Mouse (Mus musculus) 3T3-L1 (cell line): ENCODE data around the gene Syde1.
"Not testable (repeated sequence)": the region's sequence is repeated elsewhere in the genome, so short reads cannot be mapped to it uniquely, and the experiment has no call there.

Source experiments
- DNase-seq: peaks from one replicate; pipeline ENCODE4 v3.0.0-alpha.2; 2015; ENCODE audit warnings: low read depth, low spot score

Syde1 gene

GRCm38 (mm10) chr10:78591406-78592328 lies at the start of gene Syde1:
Syde1 (minus strand) TSS chr10:78591964.
- DNase-seq, result peak; percentile 73

DNA sequence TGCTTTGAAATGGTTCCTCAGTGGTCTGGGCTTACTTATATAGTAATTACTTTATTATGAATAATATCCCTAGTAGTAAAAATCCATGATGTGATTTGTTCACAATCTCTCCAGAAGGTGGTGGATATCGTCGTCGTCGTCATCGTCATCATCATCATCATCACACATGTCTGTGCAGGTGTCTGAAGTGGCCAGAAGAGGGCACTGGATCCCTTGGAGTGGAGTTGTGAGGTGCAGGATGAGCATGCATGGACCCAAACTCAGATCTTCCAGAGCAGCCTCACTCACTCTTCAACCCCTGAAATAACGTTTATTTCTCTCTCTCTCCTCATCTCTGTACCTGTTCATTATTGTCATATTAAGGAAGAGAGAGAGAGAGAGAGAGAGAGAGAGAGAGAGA lies 40.5 kb upstream of the Syde1 start:
- peak; percentile 47 for DNase-seq

DNA sequence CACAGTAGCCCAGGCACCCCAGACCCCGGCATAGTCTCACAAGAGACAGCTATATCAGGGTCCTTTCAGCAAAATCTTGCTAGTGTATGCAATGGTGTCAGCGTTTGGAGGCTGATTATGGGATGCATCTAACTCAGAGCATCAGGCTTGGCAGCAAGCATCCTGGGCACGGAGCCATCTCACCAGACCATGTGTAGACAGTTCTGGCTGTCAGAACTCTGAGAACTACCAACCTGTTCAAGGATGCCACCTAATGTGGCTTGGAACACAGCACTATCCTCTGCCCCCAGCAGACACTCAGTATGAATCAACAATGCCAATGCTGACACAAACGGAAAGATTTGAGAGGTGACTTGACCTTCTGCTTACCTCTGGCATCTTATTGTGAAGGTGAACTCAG lies 38.4 kb upstream of the Syde1 start:
- no peak for DNase-seq

DNA sequence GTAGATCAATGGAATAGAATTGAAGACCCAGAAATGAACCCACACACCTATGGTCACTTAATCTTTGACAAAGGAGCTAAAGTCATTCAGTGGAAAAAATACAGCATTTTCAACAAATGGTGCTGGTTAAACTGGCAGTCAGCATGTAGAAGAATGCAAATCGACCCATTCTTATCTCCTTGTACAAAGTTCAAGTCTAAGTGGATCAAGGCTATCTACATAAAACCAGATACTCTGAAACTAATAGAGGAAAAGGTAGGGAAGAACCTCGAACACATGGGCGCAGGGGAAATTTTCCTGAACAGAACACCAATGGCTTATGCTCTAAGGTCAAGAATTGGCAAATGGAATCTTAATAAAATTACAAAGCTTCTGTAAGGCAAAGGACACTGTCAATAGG lies 31.4 kb upstream of the Syde1 start:
- not testable (repeated sequence) for DNase-seq

DNA sequence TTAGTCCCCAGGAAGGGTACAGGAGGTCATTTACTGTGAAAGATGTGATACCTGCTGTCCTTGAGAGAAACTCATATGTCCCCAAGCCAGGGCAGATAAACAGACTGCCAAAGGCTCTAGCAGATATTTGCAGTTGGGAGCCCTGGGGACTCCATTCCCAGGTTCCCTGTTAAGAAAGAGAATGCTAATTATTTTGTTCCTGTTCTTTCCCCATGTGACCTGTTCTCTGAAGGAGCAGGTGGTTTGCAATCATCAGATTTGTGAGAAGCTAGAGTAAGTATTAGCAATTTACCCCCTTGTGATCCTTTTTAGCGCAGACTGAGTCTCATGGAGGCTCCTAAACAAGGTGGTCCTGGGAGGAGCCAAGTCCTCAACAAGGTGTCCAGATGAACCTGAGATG lies 26.2 kb upstream of the Syde1 start, which contains the start of gene Olfr1357:
Gene Olfr1357, minus strand, starts transcription at position 101 of the 400 bp plus-strand sequence.
- no peak for DNase-seq

GRCm38 (mm10) chr10:78607602-78608001 lies 15.8 kb upstream of the Syde1 start:
- DNase-seq, result peak; percentile 88

DNA sequence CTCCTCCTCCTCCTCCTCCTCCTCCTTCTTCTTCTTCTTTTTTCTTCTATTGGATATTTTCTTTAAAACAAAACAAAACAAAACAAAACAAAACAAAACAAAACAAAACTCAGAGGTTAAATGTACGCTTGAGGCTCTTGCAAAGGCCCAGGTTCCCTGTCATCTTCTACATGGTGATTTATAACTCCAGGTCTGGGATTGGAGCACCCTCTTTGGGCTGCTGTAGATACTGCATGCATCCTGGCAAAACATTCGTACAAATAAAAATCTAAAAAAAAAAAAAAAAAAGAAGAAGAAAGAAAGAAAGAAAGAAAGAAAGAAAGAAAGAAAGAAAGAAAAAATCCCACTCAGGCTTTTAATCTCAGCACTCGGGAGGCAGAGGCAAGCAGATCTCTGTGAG lies 13.3 kb upstream of the Syde1 start:
- peak; percentile 84 for DNase-seq

GRCm38 (mm10) chr10:78599865-78600264 lies 8.1 kb upstream of the Syde1 start:
- no peak for DNase-seq

DNA sequence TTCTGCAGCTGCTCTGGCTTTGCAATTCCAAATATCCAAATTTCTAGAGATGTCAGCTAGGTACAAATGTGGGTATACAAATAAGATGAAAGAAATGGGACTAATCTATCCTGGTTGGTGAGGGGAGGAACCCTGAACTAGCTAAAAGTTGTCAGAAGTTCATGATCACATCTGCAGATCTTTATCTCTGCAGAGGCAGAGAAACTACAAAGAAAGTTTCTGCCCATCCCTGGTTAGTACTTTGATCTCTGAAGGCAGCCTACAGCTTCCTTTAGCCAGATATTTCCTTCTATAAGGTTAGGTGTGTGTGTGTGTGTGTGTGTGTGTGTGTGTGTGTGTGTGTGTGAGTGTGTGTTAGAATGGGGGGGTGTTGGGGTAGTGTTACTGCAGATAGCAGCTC lies 2.8 kb upstream of the Syde1 start:
- DNase-seq, result no peak

GRCm38 (mm10) chr10:78594157-78594556 lies 2.4 kb upstream of the Syde1 start:
- peak; percentile 74 for DNase-seq

GRCm38 (mm10) chr10:78593736-78594135 lies 2.0 kb upstream of the Syde1 start:
- DNase-seq, result no peak

GRCm38 (mm10) chr10:78592856-78593379 lies 1.2 kb upstream of the Syde1 start:
- no peak for DNase-seq

GRCm38 (mm10) chr10:78590744-78591143 lies 1.0 kb downstream of the Syde1 start:
- peak; percentile 74 for DNase-seq

DNA sequence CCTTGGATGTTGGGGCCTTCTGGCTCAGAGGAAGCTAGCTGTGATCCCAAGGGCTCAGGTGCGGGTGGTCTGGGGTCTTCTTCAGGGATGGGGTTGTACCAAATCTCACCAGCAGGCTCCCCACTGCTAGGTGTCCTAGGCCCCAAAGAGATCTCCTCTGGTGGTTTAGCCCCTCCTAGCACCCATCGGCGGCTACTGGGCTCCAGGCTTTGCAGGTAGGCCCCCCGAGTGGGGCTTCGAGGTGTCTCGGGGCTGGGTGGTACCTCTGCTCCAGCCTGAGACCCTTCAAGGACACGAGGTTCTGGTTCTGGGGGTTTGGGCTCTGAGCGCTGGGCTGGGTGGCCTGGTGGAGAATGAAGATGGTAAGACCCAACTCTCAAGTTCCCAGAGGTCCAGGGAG lies 1.9 kb downstream of the Syde1 start:
- no peak for DNase-seq

GRCm38 (mm10) chr10:78589291-78589690 lies 2.5 kb downstream of the Syde1 start:
- DNase-seq, result no peak

DNA sequence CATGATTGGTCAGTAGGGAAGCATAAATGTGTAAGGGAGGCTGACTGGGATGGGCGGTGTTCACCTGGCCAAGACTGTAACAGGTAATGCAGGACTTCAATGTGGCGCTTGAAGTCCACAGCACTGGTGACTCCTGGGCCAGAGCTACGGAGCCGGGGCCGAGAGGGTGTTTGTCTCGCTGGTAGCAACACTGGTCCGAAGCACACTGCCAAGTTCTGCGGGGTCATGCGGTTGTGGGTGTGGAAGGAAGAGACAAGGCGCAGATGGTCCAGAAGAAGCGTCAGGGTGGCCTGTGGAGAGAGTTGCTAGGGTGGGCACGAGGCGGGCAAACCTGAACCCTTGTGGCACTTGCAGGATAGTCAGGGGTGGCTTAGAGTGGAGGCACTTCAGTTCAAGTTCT lies 5.7 kb downstream of the Syde1 start:
- no peak for DNase-seq

DNA sequence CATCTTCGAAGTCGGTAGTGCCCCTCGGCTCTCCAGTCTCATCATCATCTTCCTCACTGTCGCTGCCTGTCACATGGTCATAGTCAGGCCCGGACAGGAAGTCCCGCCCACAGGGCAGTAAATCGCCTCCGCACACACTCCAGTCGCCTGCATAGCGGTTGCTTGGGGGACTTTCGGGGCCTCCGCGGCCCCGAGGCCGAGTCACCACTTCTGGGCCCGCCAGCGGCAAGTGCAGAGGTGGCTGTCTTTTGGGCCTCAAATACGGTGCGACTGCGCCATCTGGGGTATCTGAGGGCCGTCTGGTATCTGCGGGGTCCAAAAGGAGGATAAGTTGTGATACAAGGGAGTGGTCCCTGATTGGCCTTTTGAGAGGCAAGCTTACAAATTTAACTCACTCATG lies 6.2 kb downstream of the Syde1 start:
- no peak for DNase-seq

- no peak for DNase-seq
These were observed 6.8 kb downstream of the Syde1 start for GRCm38 (mm10) chr10:78584996-78585395.

DNA sequence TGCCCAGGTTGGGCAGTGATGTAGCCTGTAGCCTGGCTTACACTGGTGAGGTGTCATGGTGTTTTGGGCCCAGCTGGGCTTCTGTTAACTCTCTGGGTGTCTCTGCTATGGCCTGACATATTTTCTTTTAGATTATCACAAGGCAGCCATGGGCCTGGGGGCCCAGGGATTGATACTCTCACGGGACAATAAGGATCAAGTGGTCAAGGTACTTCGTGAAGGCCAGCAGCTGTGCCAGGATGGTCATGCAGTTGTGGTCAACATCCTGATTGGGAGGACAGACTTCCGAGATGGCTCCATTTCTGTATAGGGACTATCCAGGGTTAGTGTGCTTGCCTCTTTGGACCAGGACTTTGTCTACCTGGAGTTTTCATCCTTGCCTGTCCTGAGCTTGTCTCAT lies 7.8 kb downstream of the Syde1 start:
- DNase-seq, result no peak

- no peak for DNase-seq
These were observed 8.4 kb downstream of the Syde1 start for GRCm38 (mm10) chr10:78583347-78583746.

DNA sequence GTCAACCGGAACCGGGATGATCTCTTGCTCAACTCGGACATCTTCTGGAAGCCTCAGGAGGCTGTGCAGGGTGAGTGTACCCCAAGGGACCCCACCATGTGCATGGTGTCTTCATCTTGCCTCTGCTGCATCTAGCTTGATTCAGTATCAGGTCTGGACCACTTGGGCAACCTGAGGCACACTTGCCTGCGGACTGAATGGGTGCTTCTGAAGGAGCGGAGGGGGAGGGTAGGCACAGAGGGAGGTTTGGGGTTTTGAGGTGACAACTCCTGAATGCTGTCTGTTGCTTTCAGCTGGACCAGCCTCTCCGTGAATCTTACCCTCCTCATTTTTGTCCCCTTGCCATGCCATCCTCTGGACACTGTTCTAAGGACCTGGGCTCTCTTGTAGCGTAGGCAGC lies 10.6 kb downstream of the Syde1 start:
- no peak for DNase-seq

- no peak for DNase-seq
These were observed 13.6 kb downstream of the Syde1 start for GRCm38 (mm10) chr10:78578204-78578603.
